Mouse (Mus musculus): ENCODE results near the gene Dscaml1. TPM values are rescaled to one million over a fixed set of nuclear protein-coding genes. Genes with fewer than 3 reads are reported as not detected.
A peak's percentile ranks its signal among the peaks of the same experiment; 100 is the strongest.

Dscaml1 gene
- polyA plus RNA-seq, 1 experiment from 2014 or later: 13.8 TPM

DNA sequence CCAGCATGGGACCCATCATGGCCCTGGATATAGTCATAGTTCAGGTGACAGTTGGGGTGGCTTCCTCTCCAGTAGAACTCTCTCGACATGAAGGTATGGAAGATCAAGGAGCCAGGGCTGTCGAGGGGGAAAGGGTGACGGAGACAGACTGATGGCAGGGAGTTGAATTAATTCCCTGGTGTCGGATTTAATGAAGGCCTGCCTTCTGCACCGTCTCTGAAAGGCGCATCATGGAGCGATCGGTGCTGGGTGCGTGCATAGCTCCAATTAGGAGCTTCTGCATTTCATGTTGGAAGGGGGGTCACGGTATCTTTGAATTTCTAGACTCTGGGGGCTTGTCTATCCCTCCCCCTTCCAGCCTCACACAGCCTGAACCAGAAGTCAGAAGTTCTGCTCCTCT, 41.8 kb downstream of the Dscaml1 start:
- H3K9me3 ChIP-seq: no peaks in the 10 kb centered on the region
- 76% methylated on average over 10 of the region's 10 CpGs for WGBS
- H3K9ac ChIP-seq: no peak overlapping the region
- H3K4me3 ChIP-seq: no peak overlapping the region
- no peaks in the 10 kb centered on the region for H3K36me3 ChIP-seq
- H3K27ac ChIP-seq (replicated peaks): no peak overlapping the region
- H3K4me1 ChIP-seq (replicated peaks): peaks cover 23% of the 10 kb centered on the region
- no peak for ATAC-seq (ENCODE audit: low FRiP score, low read depth)
- no peaks in the 10 kb centered on the region for H3K27me3 ChIP-seq
- H3K4me2 ChIP-seq: no peak overlapping the region

DNA sequence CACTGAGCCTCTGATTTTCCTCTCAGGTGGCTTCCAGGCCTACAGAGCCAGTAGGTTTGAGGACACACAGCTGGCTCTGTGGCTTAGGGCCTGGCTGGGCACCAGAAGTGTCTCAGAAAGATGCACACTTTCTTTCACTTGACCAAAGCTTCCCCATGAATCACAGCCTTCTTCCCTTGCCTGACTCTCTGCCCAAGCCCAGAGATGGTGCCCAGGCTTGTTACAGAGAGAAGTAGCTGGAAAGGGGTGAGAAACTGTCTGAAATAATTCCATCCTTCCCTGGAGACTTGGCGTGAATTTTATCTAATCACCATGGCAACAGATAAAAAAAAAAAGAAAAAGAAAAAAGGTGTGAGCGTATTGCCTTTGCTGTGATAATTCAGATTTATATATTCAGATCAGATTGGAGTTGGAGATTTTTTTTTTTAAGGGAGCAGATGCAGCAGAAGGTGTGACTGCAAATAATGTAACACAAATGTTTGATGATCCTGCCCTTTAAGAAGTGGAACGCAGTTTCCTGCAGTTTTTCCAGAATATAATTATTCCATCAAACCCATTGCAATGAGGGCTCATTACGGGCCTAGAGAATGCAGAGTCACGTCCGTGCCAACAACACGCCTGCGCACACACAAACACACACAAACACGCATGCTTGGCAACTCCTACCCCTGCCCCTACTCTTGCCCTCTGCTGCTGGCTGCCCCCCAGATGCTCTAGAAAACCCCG, 44.5 kb downstream of the Dscaml1 start:
- Histone ChIP-seq H3K4me3 (no peak overlapping the region), H3K27ac (replicated peaks) (peak overlapping the region; percentile 73), H3K36me3 (no peaks in the 10 kb centered on the region), H3K4me2 (no peak overlapping the region), H3K9ac (no peak overlapping the region), H3K27me3 (no peaks in the 10 kb centered on the region), H3K9me3 (no peaks in the 10 kb centered on the region), H3K4me1 (replicated peaks) (peaks cover 23% of the 10 kb centered on the region)
- 61% methylated on average over 10 of the region's 10 CpGs for WGBS
- ATAC-seq (ENCODE audit: low FRiP score, low read depth): no peak

DNA sequence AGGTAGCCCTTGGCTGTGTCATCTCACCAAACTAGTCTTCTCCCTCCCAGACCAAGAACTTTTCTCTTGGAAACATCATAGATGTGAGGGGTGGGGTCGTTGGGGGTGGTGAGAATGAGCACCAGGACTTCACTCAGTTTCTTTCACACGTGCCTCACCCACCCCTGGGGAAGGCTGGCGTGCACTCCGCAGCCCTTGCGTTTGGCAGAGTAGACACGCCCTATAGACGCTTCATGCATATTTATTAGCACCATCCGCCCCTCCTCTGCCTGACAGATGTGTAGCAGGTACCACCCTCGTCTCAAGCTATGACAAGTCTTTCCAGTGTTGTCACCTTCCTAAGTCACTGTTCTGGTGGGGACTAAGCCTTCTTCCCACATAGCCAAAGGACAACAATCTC, 45.3 kb downstream of the Dscaml1 start:
- no peaks in the 10 kb centered on the region for H3K27me3 ChIP-seq
- 15% methylated on average over 9 of the region's 9 CpGs for WGBS
- no peak overlapping the region for H3K9ac ChIP-seq
- no peak overlapping the region for H3K4me2 ChIP-seq
- peaks cover 23% of the 10 kb centered on the region for H3K4me1 ChIP-seq (replicated peaks)
- H3K27ac ChIP-seq (replicated peaks): peak overlapping the region; percentile 68
- ATAC-seq (ENCODE audit: low FRiP score, low read depth): no peak
- no peak overlapping the region for H3K4me3 ChIP-seq
- H3K9me3 ChIP-seq: no peaks in the 10 kb centered on the region
- no peaks in the 10 kb centered on the region for H3K36me3 ChIP-seq

DNA sequence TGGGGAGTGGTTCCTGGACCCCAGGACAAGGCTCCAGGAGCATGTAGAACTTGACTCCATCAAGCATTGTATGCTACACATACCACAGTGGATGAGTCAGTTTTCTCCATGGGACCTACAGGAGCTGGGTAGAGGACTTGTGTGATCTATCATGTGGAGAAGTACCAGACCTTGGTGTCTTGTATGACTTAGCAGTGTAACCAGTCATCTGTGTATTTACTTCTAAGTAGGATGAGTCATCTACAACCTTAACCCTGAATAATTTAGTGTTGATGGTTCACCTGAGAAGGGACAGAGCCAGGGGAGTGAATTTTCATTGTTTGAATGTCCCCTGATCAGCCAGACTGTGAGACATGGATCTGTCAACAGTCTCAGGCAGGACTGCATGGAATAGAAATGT, 48.4 kb downstream of the Dscaml1 start:
- Histone ChIP-seq H3K27ac (replicated peaks) (no peak overlapping the region), H3K4me3 (no peak overlapping the region), H3K4me2 (no peak overlapping the region), H3K9me3 (no peaks in the 10 kb centered on the region), H3K9ac (no peak overlapping the region), H3K27me3 (no peaks in the 10 kb centered on the region), H3K36me3 (no peaks in the 10 kb centered on the region), H3K4me1 (replicated peaks) (peaks cover 20% of the 10 kb centered on the region)
- no peak for ATAC-seq (ENCODE audit: low FRiP score, low read depth)

DNA sequence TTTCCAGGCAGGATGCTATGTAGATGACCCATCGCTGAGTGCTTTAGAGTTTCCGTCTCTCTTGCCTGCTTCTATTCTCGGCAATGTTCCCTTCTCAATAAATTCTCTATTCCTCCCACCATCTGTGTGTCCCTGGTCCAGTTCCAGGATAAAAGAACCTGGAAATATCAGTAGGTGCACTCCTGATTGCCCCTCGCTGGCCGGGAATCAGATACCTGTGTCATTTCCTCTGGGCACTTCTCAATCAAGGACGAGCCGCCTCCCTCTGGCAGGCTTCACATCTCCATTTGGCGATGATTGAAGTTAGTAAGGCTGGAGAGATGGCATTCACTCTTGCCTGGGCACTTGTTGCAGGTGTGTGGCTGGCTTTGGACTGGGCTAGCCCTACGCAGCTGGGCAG, 54.5 kb downstream of the Dscaml1 start:
- H3K27ac ChIP-seq (replicated peaks): no peak overlapping the region
- H3K4me2 ChIP-seq: no peak overlapping the region
- ATAC-seq (ENCODE audit: low FRiP score, low read depth): no peak
- H3K9me3 ChIP-seq: no peaks in the 10 kb centered on the region
- H3K36me3 ChIP-seq: no peaks in the 10 kb centered on the region
- WGBS: 89% methylated on average over 9 of the region's 9 CpGs
- H3K9ac ChIP-seq: no peak overlapping the region
- H3K27me3 ChIP-seq: no peaks in the 10 kb centered on the region
- H3K4me3 ChIP-seq: no peak overlapping the region
- no peaks in the 10 kb centered on the region for H3K4me1 ChIP-seq (replicated peaks)

DNA sequence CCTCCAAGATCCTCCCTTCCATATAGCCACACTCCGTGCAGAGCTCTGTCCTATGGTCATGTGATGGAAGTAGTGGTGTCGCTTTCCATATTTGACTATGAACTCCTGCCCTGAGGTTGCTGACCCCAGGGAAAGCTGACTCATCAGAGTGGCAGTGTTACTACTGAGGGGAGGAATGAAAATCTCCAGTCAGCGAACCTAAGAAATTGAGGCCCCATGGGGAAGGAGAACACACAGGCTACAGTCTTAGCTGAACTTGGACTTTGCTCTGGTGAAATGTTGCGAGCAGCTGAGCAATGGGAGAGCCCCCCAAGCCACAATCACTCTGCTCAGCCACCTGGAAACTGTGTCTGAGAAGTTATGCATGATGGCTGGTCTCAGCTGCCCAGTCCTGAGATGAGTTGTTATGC, 60.2 kb downstream of the Dscaml1 start:
- no peaks in the 10 kb centered on the region for H3K9me3 ChIP-seq
- no peaks in the 10 kb centered on the region for H3K27me3 ChIP-seq
- H3K4me3 ChIP-seq: no peak overlapping the region
- H3K9ac ChIP-seq: no peak overlapping the region
- H3K4me2 ChIP-seq: no peak overlapping the region
- 81% methylated on average over 4 of the region's 4 CpGs for WGBS
- no peaks in the 10 kb centered on the region for H3K4me1 ChIP-seq (replicated peaks)
- H3K36me3 ChIP-seq: no peaks in the 10 kb centered on the region
- ATAC-seq (ENCODE audit: low FRiP score, low read depth): no peak
- no peak overlapping the region for H3K27ac ChIP-seq (replicated peaks)

DNA sequence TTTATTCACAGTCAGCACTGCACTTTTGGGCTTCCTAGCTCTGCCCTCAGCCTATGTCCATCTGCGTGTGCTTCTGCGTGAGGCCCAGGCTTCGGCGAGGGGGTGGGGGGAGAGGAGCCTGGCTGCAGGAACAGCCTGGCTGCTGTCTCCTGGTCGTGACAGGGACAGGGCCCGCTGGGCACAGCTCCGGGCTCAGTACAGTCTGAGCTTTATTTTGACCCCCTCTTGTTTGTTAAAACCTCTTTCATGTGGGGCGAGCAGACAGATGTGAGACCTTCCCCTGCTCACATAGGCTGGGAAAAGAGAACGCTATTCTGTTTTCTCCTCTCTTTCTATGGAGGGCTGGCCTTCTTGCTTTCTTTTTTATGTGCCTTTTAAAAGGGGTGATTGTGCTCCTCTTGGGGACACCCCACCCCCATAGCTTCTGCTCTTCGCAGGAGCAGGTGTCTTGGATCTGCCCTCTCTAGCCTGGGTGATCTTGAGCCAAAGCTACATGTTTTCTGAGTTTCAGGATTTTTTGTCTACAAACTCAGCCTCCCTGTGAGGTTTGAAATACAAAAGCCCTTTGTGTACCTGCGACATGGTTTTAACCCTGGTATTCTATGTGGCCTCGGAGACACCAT, 60.9 kb downstream of the Dscaml1 start:
- no peaks in the 10 kb centered on the region for H3K4me1 ChIP-seq (replicated peaks)
- no peak overlapping the region for H3K4me3 ChIP-seq
- WGBS: 78% methylated on average over 12 of the region's 12 CpGs
- H3K9ac ChIP-seq: no peak overlapping the region
- ATAC-seq (ENCODE audit: low FRiP score, low read depth): peak; percentile 30; the same call in 1 of the 2 replicates
- no peaks in the 10 kb centered on the region for H3K36me3 ChIP-seq
- no peaks in the 10 kb centered on the region for H3K9me3 ChIP-seq
- no peak overlapping the region for H3K4me2 ChIP-seq
- no peak overlapping the region for H3K27ac ChIP-seq (replicated peaks)
- no peaks in the 10 kb centered on the region for H3K27me3 ChIP-seq

DNA sequence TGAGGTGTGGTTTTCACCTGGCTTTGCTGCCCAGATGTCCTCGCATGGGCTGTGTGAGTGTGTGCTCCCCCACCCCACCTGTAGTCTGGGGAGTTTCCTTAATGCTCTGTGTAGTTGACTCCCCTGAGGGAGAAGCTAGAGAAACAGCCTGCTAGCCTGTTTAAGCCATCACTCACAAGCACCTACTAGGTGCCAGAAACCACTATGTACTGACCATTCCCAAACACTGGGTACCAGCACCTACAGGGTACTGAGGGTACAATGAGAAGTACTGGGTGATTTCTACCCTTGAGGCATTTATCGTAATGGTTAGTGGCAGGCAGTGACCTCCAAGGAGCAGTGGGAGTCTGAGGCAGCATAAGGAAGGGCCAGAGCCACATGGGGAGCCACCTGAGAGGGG, 64.5 kb downstream of the Dscaml1 start:
- Histone ChIP-seq H3K4me3 (no peak overlapping the region), H3K9ac (no peak overlapping the region), H3K4me2 (no peak overlapping the region), H3K4me1 (replicated peaks) (no peaks in the 10 kb centered on the region), H3K27me3 (no peaks in the 10 kb centered on the region), H3K36me3 (no peaks in the 10 kb centered on the region), H3K27ac (replicated peaks) (no peak overlapping the region), H3K9me3 (no peaks in the 10 kb centered on the region)
- WGBS: 91% methylated on average over 2 of the region's 2 CpGs
- ATAC-seq (ENCODE audit: low FRiP score, low read depth): no peak

DNA sequence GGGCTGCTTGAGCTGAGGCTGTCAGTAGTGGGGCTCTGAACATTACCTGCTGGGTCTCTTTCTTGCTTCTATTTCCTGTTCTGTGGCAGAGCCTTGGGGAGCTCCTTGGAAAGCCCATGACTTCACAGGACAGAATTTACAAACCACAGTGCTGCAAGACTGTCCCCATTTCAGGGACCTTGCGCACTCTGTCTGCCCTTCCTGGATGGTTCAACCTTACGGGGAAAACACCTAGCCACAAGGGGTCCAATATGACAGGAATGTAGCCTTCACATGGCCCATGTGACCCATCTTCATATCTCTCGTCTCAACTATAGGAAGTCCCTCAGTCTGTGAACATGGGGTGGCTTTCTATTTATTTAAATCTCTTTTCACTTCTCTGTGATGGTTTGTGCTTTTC, 68.5 kb downstream of the Dscaml1 start:
- no peak overlapping the region for H3K4me2 ChIP-seq
- peaks cover 10% of the 10 kb centered on the region for H3K4me1 ChIP-seq (replicated peaks)
- no peak overlapping the region for H3K27ac ChIP-seq (replicated peaks)
- H3K27me3 ChIP-seq: no peaks in the 10 kb centered on the region
- no peaks in the 10 kb centered on the region for H3K9me3 ChIP-seq
- no peak overlapping the region for H3K4me3 ChIP-seq
- H3K36me3 ChIP-seq: no peaks in the 10 kb centered on the region
- 93% methylated on average over 3 of the region's 3 CpGs for WGBS
- ATAC-seq (ENCODE audit: low FRiP score, low read depth): no peak
- no peak overlapping the region for H3K9ac ChIP-seq

DNA sequence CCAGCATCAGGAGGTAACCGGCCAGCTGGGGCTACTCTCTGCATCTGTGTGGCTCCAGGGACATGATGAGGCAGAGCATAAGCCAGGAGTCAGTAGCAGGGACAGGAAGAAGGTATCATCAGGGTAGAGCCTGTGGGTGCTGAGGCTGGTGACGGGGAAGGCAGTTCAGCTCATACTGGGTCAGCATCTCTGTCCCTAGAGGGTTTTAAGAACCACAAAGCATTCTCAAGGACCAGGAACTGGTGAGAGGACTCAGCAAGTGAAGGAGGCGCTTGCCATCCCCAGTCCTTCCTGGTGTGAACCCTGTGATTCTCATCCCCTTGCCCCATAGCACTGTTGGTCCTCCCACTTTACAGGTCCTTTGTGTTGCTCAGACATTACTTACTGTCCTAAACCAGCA, 69.9 kb downstream of the Dscaml1 start:
- 92% methylated on average over 3 of the region's 3 CpGs for WGBS
- H3K4me3 ChIP-seq: no peak overlapping the region
- ATAC-seq (ENCODE audit: low FRiP score, low read depth): no peak
- H3K4me1 ChIP-seq (replicated peaks): peaks cover 20% of the 10 kb centered on the region
- no peak overlapping the region for H3K4me2 ChIP-seq
- H3K27me3 ChIP-seq: no peaks in the 10 kb centered on the region
- H3K27ac ChIP-seq (replicated peaks): no peak overlapping the region
- H3K36me3 ChIP-seq: no peaks in the 10 kb centered on the region
- H3K9ac ChIP-seq: no peak overlapping the region
- no peaks in the 10 kb centered on the region for H3K9me3 ChIP-seq

DNA sequence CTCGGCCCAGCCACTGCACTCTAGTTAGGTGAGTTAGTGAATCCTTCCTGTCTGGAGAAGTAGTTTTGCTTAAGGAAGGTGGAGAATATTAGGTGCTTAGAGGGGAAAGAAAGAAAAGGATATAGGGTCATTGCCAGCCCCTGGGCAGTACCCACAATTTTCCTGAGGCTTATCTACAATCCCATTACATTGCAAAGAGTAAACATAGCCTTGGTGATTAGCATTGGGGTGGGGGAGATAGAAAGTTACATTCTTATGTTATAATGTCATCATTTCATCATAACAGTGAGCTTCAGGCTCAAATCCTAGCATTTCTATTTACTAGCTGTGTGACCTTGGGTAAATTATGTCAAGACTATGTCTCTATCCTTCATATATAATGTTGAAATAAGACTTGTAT, 70.5 kb downstream of the Dscaml1 start:
- H3K36me3 ChIP-seq: no peaks in the 10 kb centered on the region
- H3K4me2 ChIP-seq: no peak overlapping the region
- no peak for ATAC-seq (ENCODE audit: low FRiP score, low read depth)
- no peak overlapping the region for H3K27ac ChIP-seq (replicated peaks)
- H3K9ac ChIP-seq: no peak overlapping the region
- 68% methylated on average over 1 of the region's 1 CpGs for WGBS
- H3K9me3 ChIP-seq: no peaks in the 10 kb centered on the region
- H3K27me3 ChIP-seq: no peaks in the 10 kb centered on the region
- H3K4me1 ChIP-seq (replicated peaks): peaks cover 25% of the 10 kb centered on the region
- H3K4me3 ChIP-seq: no peak overlapping the region

DNA sequence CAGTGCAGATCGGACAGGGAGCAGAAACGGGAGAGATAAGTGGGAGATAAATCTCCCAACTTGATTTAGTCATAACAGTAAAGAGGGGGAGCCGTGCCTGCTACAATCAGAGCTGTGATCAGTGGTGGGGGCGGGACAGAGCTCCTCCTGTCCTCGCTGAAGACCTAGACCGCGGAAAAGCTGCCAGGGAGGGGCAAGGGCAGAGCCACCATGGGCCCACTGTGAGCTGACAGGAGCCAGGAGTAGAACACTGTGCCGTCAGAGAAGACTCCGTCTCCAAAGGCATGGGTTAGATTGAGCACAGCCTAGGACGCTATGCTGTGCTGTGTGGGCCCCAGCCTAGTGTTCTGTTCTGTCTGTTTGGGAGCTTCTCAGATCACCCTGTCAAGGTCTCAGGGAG, 72.8 kb downstream of the Dscaml1 start:
- ATAC-seq (ENCODE audit: low FRiP score, low read depth): peak; percentile 35; the same call in 1 of the 2 replicates
- WGBS: 42% methylated on average over 10 of the region's 10 CpGs
- H3K9ac ChIP-seq: no peak overlapping the region

More for the DNA sequence above, 72.8 kb downstream of the Dscaml1 start:
- Histone ChIP-seq H3K4me1 (replicated peaks) (peaks cover 32% of the 10 kb centered on the region), H3K4me2 (no peak overlapping the region), H3K9me3 (no peaks in the 10 kb centered on the region), H3K4me3 (no peak overlapping the region), H3K36me3 (no peaks in the 10 kb centered on the region), H3K27me3 (no peaks in the 10 kb centered on the region), H3K27ac (replicated peaks) (0 out of 2 replicates have a peak overlapping the region, but pooled peaks have one; percentile 18)
